Mouse (Mus musculus) liver, embryonic 15.5 days (tissue): Measurements from ENCODE around the gene Olfr625-ps1. TPM values are rescaled to one million over a fixed set of nuclear protein-coding genes. Genes with fewer than 3 reads are reported as not detected.

Experiments used
- polyA plus RNA-seq: library from polyadenylated mRNA; unstranded; fragments of >200 nt; fragmentation: Nextera tagmentation; extraction: Ambion mirVana; gene quantifications from 2 replicates; pipeline ENCODE4 v1.2.1, GENCODE M21; 2015

Olfr625-ps1 gene
- polyA plus RNA-seq, 1 experiment from 2014 or later, result not detected

Other genes with a start within 250 kb of the Olfr625-ps1 start
- gene Olfr605, start 237.3 kb upstream of the Olfr625-ps1 start, polyA plus RNA-seq, result not detected in 2 replicates
- gene Olfr606, start 233.7 kb upstream of the Olfr625-ps1 start, polyA plus RNA-seq, result not detected in 2 replicates
- gene Olfr607, start 218.6 kb upstream of the Olfr625-ps1 start, polyA plus RNA-seq, result not detected in 2 replicates
- not detected in 2 replicates for gene Olfr608, start 212.8 kb upstream of the Olfr625-ps1 start, polyA plus RNA-seq
- gene Olfr609, start 184.7 kb upstream of the Olfr625-ps1 start, polyA plus RNA-seq, result not detected in 2 replicates
- gene Olfr610, start 170.6 kb upstream of the Olfr625-ps1 start, polyA plus RNA-seq, result not detected in 2 replicates
- not detected in 2 replicates for gene Olfr611, start 161.9 kb upstream of the Olfr625-ps1 start, polyA plus RNA-seq
- gene Olfr612, start 140.0 kb upstream of the Olfr625-ps1 start, polyA plus RNA-seq, result not detected in 2 replicates
- not detected in 2 replicates for gene Olfr613, start 134.6 kb upstream of the Olfr625-ps1 start, polyA plus RNA-seq
- not detected in 2 replicates for gene Olfr615, start 126.6 kb upstream of the Olfr625-ps1 start, polyA plus RNA-seq
- gene Olfr616, start 113.6 kb upstream of the Olfr625-ps1 start, polyA plus RNA-seq, result not detected in 2 replicates
- not detected in 2 replicates for gene Olfr617, start 109.7 kb upstream of the Olfr625-ps1 start, polyA plus RNA-seq
- gene Olfr618, start 92.6 kb upstream of the Olfr625-ps1 start, polyA plus RNA-seq, result not detected in 2 replicates
- gene Olfr619, start 82.1 kb upstream of the Olfr625-ps1 start, polyA plus RNA-seq, result not detected in 2 replicates
- not detected in 2 replicates for gene Olfr620, start 70.2 kb upstream of the Olfr625-ps1 start, polyA plus RNA-seq
- gene Olfr622, start 40.0 kb upstream of the Olfr625-ps1 start, polyA plus RNA-seq, result not detected in 2 replicates
- not detected in 2 replicates for gene Olfr623, start 19.0 kb upstream of the Olfr625-ps1 start, polyA plus RNA-seq
- 0.02 TPM in 2 replicates for gene Olfr624, start 11.5 kb upstream of the Olfr625-ps1 start, polyA plus RNA-seq
- gene Olfr243, start 32.0 kb downstream of the Olfr625-ps1 start, polyA plus RNA-seq, result not detected in 2 replicates
- gene Olfr628, start 47.7 kb downstream of the Olfr625-ps1 start, polyA plus RNA-seq, result not detected in 2 replicates
- 0.08 TPM in 1 of 2 replicates, not detected in the other for gene Olfr629, start 62.2 kb downstream of the Olfr625-ps1 start, polyA plus RNA-seq
- gene Olfr630, start 74.6 kb downstream of the Olfr625-ps1 start, polyA plus RNA-seq, result not detected in 2 replicates
- not detected in 2 replicates for gene Olfr69, start 88.9 kb downstream of the Olfr625-ps1 start, polyA plus RNA-seq
- gene Olfr68, start 97.0 kb downstream of the Olfr625-ps1 start, polyA plus RNA-seq, result not detected in 2 replicates
- gene Olfr67, start 109.1 kb downstream of the Olfr625-ps1 start, polyA plus RNA-seq, result not detected in 2 replicates
- gene Hbb-bt, start 131.3 kb downstream of the Olfr625-ps1 start, polyA plus RNA-seq, result 48,050 and 52,773 TPM in 2 replicates
- 116,188 and 122,775 TPM in 2 replicates for gene Hbb-bs, start 145.4 kb downstream of the Olfr625-ps1 start, polyA plus RNA-seq
- gene Hbb-bh2, start 157.8 kb downstream of the Olfr625-ps1 start, polyA plus RNA-seq, result not detected in 2 replicates
- gene Hbb-bh1, start 160.4 kb downstream of the Olfr625-ps1 start, polyA plus RNA-seq, result 44.8 and 64.6 TPM in 2 replicates
- 304 and 542 TPM in 2 replicates for gene Hbb-y, start 170.5 kb downstream of the Olfr625-ps1 start, polyA plus RNA-seq
- gene Olfr66, start 203.5 kb downstream of the Olfr625-ps1 start, polyA plus RNA-seq, result 0.13 TPM in 1 of 2 replicates, not detected in the other
- not detected in 2 replicates for gene Olfr64, start 211.8 kb downstream of the Olfr625-ps1 start, polyA plus RNA-seq
- gene Olfr65, start 220.8 kb downstream of the Olfr625-ps1 start, polyA plus RNA-seq, result not detected in 2 replicates
- 0.20 and 0.48 TPM in 2 replicates for gene Olfr631, start 246.1 kb downstream of the Olfr625-ps1 start, polyA plus RNA-seq